Mouse (Mus musculus): ENCODE measurements around the gene Asf1b. TPM values are rescaled to one million over a fixed set of nuclear protein-coding genes. Genes with fewer than 3 reads are reported as not detected.
A peak's percentile ranks its signal among the peaks of the same experiment; 100 is the strongest.
"Not testable (repeated sequence)": the region's sequence is repeated elsewhere in the genome, so short reads cannot be mapped to it uniquely, and the experiment has no call there.

Asf1b gene
- polyA plus RNA-seq, 1 experiment from 2014 or later: 7.1 TPM

DNA sequence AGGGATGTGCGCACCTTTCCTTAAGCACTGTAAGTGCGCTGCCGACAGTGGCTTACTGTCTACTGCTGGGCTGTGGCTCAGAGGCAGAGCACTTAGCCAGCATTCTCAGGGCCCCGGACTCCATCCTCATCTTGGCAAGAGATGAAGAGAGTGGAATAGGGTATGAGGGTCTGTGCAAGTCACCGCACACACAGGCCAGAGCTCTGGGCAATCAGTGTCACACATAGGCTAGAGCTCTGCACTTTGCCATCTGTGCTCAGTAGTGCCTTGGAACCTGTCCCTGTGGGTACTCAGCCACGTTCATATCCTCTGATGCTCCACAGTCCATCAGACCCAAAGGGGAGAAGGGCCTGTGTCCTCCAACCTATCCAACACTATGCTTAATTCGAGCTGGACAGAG lies 26.2 kb downstream of the Asf1b start:
- Histone ChIP-seq H3K27me3 (replicated peaks; ENCODE audit: insufficient read depth, low read length) (no peaks in the 10 kb centered on the region), H3K4me1 (ENCODE audit: insufficient read depth, low read depth, low read length) (peaks cover 9% of the 10 kb centered on the region; the same call in 1 of the 2 replicates), H3K9ac (replicated peaks; ENCODE audit: low read depth) (no peak overlapping the region), H3K4me2 (replicated peaks; ENCODE audit: low read depth, low read length) (no peak overlapping the region), H3K27ac (ENCODE audit: low read length) (no peak overlapping the region), H3K36me3 (ENCODE audit: insufficient read depth, low read length) (peaks cover 13% of the 10 kb centered on the region), H3K9me3 (ENCODE audit: low read length) (no peaks in the 10 kb centered on the region), H3K4me3 (ENCODE audit: low read depth, low read length) (no peak overlapping the region)
- TF ChIP-seq EP300 (IDR thresholded peaks at IDR 0.05) (no peak), CTCF (IDR thresholded peaks at IDR 0.05) (no peak)
- DNase-seq (ENCODE audit: low spot score) (no peak), ATAC-seq (no peak)
- 95% methylated on average over 7 of the region's 7 CpGs for WGBS

- Histone ChIP-seq H3K9me3 (ENCODE audit: low read length) (no peaks in the 10 kb centered on the region), H3K36me3 (ENCODE audit: insufficient read depth, low read length) (peaks cover 14% of the 10 kb centered on the region), H3K27ac (ENCODE audit: low read length) (no peak overlapping the region), H3K4me3 (ENCODE audit: low read depth, low read length) (no peak overlapping the region), H3K9ac (replicated peaks; ENCODE audit: low read depth) (no peak overlapping the region), H3K4me2 (replicated peaks; ENCODE audit: low read depth, low read length) (no peak overlapping the region), H3K4me1 (ENCODE audit: insufficient read depth, low read depth, low read length) (peaks cover 3% of the 10 kb centered on the region; the same call in 1 of the 2 replicates), H3K27me3 (replicated peaks; ENCODE audit: insufficient read depth, low read length) (no peaks in the 10 kb centered on the region)
- DNase-seq (ENCODE audit: low spot score) (no peak), ATAC-seq (no peak)
- WGBS: 80% methylated on average over 4 of the region's 4 CpGs
- TF ChIP-seq CTCF (IDR thresholded peaks at IDR 0.05): no peak
- TF ChIP-seq EP300 (IDR thresholded peaks at IDR 0.05): no peak
Measured at GRCm38 (mm10) chr8:83982449-83982848, 27.1 kb downstream of the Asf1b start.

GRCm38 (mm10) chr8:83983222-83983621 lies 27.9 kb downstream of the Asf1b start:
- peaks cover 22% of the 10 kb centered on the region for H3K36me3 ChIP-seq (ENCODE audit: insufficient read depth, low read length)
- not testable (repeated sequence) for H3K4me2 ChIP-seq (replicated peaks; ENCODE audit: low read depth, low read length); H3K4me3 ChIP-seq (ENCODE audit: low read depth, low read length); H3K27ac ChIP-seq (ENCODE audit: low read length); H3K9me3 ChIP-seq (ENCODE audit: low read length); H3K27me3 ChIP-seq (replicated peaks; ENCODE audit: insufficient read depth, low read length); DNase-seq (ENCODE audit: low spot score); H3K4me1 ChIP-seq (ENCODE audit: insufficient read depth, low read depth, low read length); ATAC-seq; H3K9ac ChIP-seq (replicated peaks; ENCODE audit: low read depth)
- peak; percentile 36 for TF ChIP-seq CTCF (IDR thresholded peaks at IDR 0.05)
- 100% methylated on average over 2 of the region's 2 CpGs for WGBS

DNA sequence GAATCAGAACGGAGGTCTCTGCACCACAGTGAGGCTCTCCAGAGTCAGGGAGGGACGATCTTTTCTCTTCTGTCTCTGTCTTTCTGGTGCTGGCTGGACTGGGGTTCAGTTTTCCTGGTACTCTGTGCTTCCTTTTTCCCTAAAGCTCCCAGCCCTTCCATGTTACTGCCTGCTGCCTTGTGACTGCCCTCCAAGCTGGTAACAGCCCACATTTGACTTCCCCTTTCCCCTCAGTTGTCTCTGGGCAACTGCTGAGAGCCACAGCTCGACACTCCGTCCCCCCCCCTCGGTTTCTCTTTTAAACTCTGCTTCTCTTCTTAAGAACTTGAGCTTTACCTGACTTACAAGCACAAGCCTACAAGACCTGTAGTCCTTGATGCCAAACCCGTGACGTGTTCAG lies 33.9 kb downstream of the Asf1b start:
- TF ChIP-seq EP300 (IDR thresholded peaks at IDR 0.05) (no peak), CTCF (IDR thresholded peaks at IDR 0.05) (no peak)
- Histone ChIP-seq H3K27ac (ENCODE audit: low read length) (no peak overlapping the region), H3K9me3 (ENCODE audit: low read length) (no peaks in the 10 kb centered on the region), H3K9ac (replicated peaks; ENCODE audit: low read depth) (no peak overlapping the region), H3K4me2 (replicated peaks; ENCODE audit: low read depth, low read length) (no peak overlapping the region), H3K4me1 (ENCODE audit: insufficient read depth, low read depth, low read length) (no peaks in the 10 kb centered on the region), H3K36me3 (ENCODE audit: insufficient read depth, low read length) (peaks cover 25% of the 10 kb centered on the region; the same call in 1 of the 2 replicates), H3K27me3 (replicated peaks; ENCODE audit: insufficient read depth, low read length) (no peaks in the 10 kb centered on the region), H3K4me3 (ENCODE audit: low read depth, low read length) (no peak overlapping the region)
- no peak for DNase-seq (ENCODE audit: low spot score)
- 83% methylated on average over 7 of the region's 7 CpGs for WGBS
- no peak for ATAC-seq

DNA sequence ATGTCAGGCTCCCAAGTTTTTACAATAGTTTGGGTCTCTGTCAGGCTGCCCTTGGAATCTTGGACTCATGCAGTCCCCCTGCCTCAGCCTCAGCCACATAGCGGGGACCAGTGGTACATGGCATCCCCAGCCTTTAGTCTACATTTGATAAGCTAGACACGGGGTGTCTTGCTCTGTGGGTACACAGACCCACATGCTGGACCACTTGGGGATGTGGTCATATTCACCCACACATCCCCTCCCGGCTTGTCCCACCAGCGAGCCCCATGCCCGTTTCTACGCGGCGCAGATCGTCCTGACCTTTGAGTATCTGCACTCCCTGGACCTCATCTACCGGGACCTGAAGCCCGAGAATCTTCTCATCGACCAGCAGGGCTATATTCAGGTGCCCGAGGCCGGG lies 34.9 kb downstream of the Asf1b start:
- TF ChIP-seq EP300 (IDR thresholded peaks at IDR 0.05): no peak
- no peak for TF ChIP-seq CTCF (IDR thresholded peaks at IDR 0.05)
- Histone ChIP-seq H3K9ac (replicated peaks; ENCODE audit: low read depth) (no peak overlapping the region), H3K4me1 (ENCODE audit: insufficient read depth, low read depth, low read length) (no peaks in the 10 kb centered on the region), H3K9me3 (ENCODE audit: low read length) (no peaks in the 10 kb centered on the region), H3K27me3 (replicated peaks; ENCODE audit: insufficient read depth, low read length) (no peaks in the 10 kb centered on the region), H3K4me3 (ENCODE audit: low read depth, low read length) (no peak overlapping the region), H3K27ac (ENCODE audit: low read length) (no peak overlapping the region), H3K4me2 (replicated peaks; ENCODE audit: low read depth, low read length) (no peak overlapping the region), H3K36me3 (ENCODE audit: insufficient read depth, low read length) (peaks cover 25% of the 10 kb centered on the region; the same call in 1 of the 2 replicates)
- no peak for DNase-seq (ENCODE audit: low spot score)
- no peak for ATAC-seq
- 93% methylated on average over 14 of the region's 14 CpGs for WGBS

GRCm38 (mm10) chr8:83992488-83992887 lies 37.2 kb downstream of the Asf1b start:
- TF ChIP-seq EP300 (IDR thresholded peaks at IDR 0.05): no peak
- H3K27ac ChIP-seq (ENCODE audit: low read length): no peak overlapping the region
- 91% methylated on average over 2 of the region's 2 CpGs for WGBS
- no peak for ATAC-seq
- H3K9me3 ChIP-seq (ENCODE audit: low read length): no peaks in the 10 kb centered on the region
- no peaks in the 10 kb centered on the region for H3K4me1 ChIP-seq (ENCODE audit: insufficient read depth, low read depth, low read length)
- H3K9ac ChIP-seq (replicated peaks; ENCODE audit: low read depth): no peak overlapping the region
- H3K36me3 ChIP-seq (ENCODE audit: insufficient read depth, low read length): peaks cover 23% of the 10 kb centered on the region; the same call in 1 of the 2 replicates
- H3K4me2 ChIP-seq (replicated peaks; ENCODE audit: low read depth, low read length): no peak overlapping the region
- DNase-seq (ENCODE audit: low spot score): no peak
- no peak overlapping the region for H3K4me3 ChIP-seq (ENCODE audit: low read depth, low read length)
- H3K27me3 ChIP-seq (replicated peaks; ENCODE audit: insufficient read depth, low read length): no peaks in the 10 kb centered on the region

GRCm38 (mm10) chr8:83994030-83994429 lies 38.7 kb downstream of the Asf1b start:
- ATAC-seq (no peak), DNase-seq (ENCODE audit: low spot score) (no peak)
- H3K36me3 ChIP-seq (ENCODE audit: insufficient read depth, low read length): peaks cover 13% of the 10 kb centered on the region; the same call in 1 of the 2 replicates
- no peak overlapping the region for H3K4me3 ChIP-seq (ENCODE audit: low read depth, low read length)
- TF ChIP-seq CTCF (IDR thresholded peaks at IDR 0.05) (no peak), EP300 (IDR thresholded peaks at IDR 0.05) (no peak)
- H3K9ac ChIP-seq (replicated peaks; ENCODE audit: low read depth): no peak overlapping the region
- 54% methylated on average over 3 of the region's 3 CpGs for WGBS
- H3K4me2 ChIP-seq (replicated peaks; ENCODE audit: low read depth, low read length): no peak overlapping the region
- peaks cover 7% of the 10 kb centered on the region; the same call in 1 of the 2 replicates for H3K4me1 ChIP-seq (ENCODE audit: insufficient read depth, low read depth, low read length)
- H3K27ac ChIP-seq (ENCODE audit: low read length): no peak overlapping the region
- H3K27me3 ChIP-seq (replicated peaks; ENCODE audit: insufficient read depth, low read length): no peaks in the 10 kb centered on the region
- no peaks in the 10 kb centered on the region for H3K9me3 ChIP-seq (ENCODE audit: low read length)
